Mouse (Mus musculus): ENCODE results near the gene 4933407L21Rik.

- no peak for TF ChIP-seq GATA1 (IDR thresholded peaks at IDR 0.05; ENCODE audit: borderline replicate concordance, low read length)
- TF ChIP-seq FLI1 (IDR thresholded peaks at IDR 0.05; ENCODE audit: low read length), result no peak
Observed at GRCm38 (mm10) chr1:85933631-85934465, 5.6 kb downstream of the 4933407L21Rik start.
